Mouse (Mus musculus): ENCODE results near the gene Dffa. TPM values are rescaled to one million over a fixed set of nuclear protein-coding genes. Genes with fewer than 3 reads are reported as not detected.
"Not testable (repeated sequence)": the region's sequence is repeated elsewhere in the genome, so short reads cannot be mapped to it uniquely, and the experiment has no call there.

Gene Dffa
- polyA plus RNA-seq, 1 experiment from 2014 or later: 17.7 TPM

GRCm38 (mm10) chr4:149159891-149160290 lies 55.9 kb downstream of the Dffa start:
- H3K36me3 ChIP-seq (ENCODE audit: control insufficient read depth, insufficient read depth, low read length): peaks cover 82% of the 10 kb centered on the region
- no peak overlapping the region for H3K4me3 ChIP-seq (replicated peaks; ENCODE audit: low read depth, low read length)
- no peak for ATAC-seq (ENCODE audit: low FRiP score, low TSS enrichment)
- H3K9ac ChIP-seq (replicated peaks; ENCODE audit: low read length): no peak overlapping the region
- no peak overlapping the region for H3K4me2 ChIP-seq (ENCODE audit: low read length)
- H3K27ac ChIP-seq (replicated peaks; ENCODE audit: low read depth, low read length): no peak overlapping the region
- WGBS: 90% methylated on average over 13 of the region's 13 CpGs
- H3K27me3 ChIP-seq (ENCODE audit: control insufficient read depth, insufficient read depth, low read length): no peaks in the 10 kb centered on the region
- no peaks in the 10 kb centered on the region for H3K9me3 ChIP-seq (ENCODE audit: control insufficient read depth, low read length)
- H3K4me1 ChIP-seq (ENCODE audit: control insufficient read depth, insufficient read depth, low read length): no peaks in the 10 kb centered on the region
- no peak for DNase-seq

DNA sequence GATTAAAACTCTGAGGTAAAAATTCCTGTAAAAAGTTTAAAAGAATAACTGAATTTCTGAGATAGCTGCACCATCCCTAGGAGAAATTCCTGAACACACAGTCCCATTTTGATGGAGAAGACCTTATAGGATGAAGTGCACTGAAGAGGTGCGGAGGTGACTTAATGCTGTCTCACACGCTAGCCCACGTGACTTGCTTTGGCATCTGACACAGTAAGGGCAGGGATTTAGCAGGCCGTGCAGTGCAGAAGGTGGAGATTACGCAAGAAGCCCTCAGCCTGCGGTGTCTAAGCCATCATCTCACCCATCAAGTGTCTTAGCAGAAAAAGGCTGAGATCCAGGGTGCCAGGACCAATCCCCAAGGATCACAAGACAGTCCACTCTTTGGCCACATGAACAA lies 57.2 kb downstream of the Dffa start:
- Histone ChIP-seq H3K4me2 (ENCODE audit: low read length) (no peak overlapping the region), H3K9me3 (ENCODE audit: control insufficient read depth, low read length) (no peaks in the 10 kb centered on the region), H3K27ac (replicated peaks; ENCODE audit: low read depth, low read length) (no peak overlapping the region), H3K36me3 (ENCODE audit: control insufficient read depth, insufficient read depth, low read length) (peaks cover 73% of the 10 kb centered on the region), H3K4me1 (ENCODE audit: control insufficient read depth, insufficient read depth, low read length) (peaks cover 8% of the 10 kb centered on the region; the same call in 1 of the 2 replicates), H3K27me3 (ENCODE audit: control insufficient read depth, insufficient read depth, low read length) (no peaks in the 10 kb centered on the region), H3K9ac (replicated peaks; ENCODE audit: low read length) (no peak overlapping the region), H3K4me3 (replicated peaks; ENCODE audit: low read depth, low read length) (no peak overlapping the region)
- 96% methylated on average over 6 of the region's 6 CpGs for WGBS
- no peak for DNase-seq
- no peak for ATAC-seq (ENCODE audit: low FRiP score, low TSS enrichment)

DNA sequence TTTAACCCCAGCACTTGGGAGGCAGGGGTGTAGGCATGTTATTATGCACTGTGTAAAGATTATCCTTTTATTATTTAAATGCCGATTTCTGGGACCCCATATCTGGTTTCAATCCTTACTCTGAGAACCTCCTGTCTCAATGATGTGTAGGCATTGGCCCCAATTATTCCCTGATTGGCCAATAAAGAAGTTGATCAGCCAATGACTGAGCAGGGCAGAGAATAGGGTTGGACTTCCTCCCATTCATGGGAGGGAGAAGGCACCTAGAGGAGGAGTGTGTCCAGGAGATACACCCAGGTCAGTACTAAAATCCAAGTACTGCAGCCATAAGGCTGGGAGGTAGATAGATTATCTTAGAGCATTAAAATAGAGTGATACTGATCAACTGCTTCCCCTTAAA lies 59.2 kb downstream of the Dffa start:
- no peak overlapping the region for H3K4me2 ChIP-seq (ENCODE audit: low read length)
- H3K4me3 ChIP-seq (replicated peaks; ENCODE audit: low read depth, low read length): no peak overlapping the region
- H3K27me3 ChIP-seq (ENCODE audit: control insufficient read depth, insufficient read depth, low read length): no peaks in the 10 kb centered on the region
- WGBS: 66% methylated on average over 1 of the region's 1 CpGs
- DNase-seq (no peak), ATAC-seq (ENCODE audit: low FRiP score, low TSS enrichment) (no peak)
- H3K27ac ChIP-seq (replicated peaks; ENCODE audit: low read depth, low read length): no peak overlapping the region
- H3K9me3 ChIP-seq (ENCODE audit: control insufficient read depth, low read length): no peaks in the 10 kb centered on the region
- peaks cover 54% of the 10 kb centered on the region for H3K36me3 ChIP-seq (ENCODE audit: control insufficient read depth, insufficient read depth, low read length)
- H3K9ac ChIP-seq (replicated peaks; ENCODE audit: low read length): no peak overlapping the region
- peaks cover 8% of the 10 kb centered on the region; the same call in 1 of the 2 replicates for H3K4me1 ChIP-seq (ENCODE audit: control insufficient read depth, insufficient read depth, low read length)

- ATAC-seq (ENCODE audit: low FRiP score, low TSS enrichment): no peak
- WGBS: 72% methylated on average over 5 of the region's 5 CpGs
- no peaks in the 10 kb centered on the region for H3K9me3 ChIP-seq (ENCODE audit: control insufficient read depth, low read length)
These were observed 60.2 kb downstream of the Dffa start for GRCm38 (mm10) chr4:149164150-149164549.

DNA sequence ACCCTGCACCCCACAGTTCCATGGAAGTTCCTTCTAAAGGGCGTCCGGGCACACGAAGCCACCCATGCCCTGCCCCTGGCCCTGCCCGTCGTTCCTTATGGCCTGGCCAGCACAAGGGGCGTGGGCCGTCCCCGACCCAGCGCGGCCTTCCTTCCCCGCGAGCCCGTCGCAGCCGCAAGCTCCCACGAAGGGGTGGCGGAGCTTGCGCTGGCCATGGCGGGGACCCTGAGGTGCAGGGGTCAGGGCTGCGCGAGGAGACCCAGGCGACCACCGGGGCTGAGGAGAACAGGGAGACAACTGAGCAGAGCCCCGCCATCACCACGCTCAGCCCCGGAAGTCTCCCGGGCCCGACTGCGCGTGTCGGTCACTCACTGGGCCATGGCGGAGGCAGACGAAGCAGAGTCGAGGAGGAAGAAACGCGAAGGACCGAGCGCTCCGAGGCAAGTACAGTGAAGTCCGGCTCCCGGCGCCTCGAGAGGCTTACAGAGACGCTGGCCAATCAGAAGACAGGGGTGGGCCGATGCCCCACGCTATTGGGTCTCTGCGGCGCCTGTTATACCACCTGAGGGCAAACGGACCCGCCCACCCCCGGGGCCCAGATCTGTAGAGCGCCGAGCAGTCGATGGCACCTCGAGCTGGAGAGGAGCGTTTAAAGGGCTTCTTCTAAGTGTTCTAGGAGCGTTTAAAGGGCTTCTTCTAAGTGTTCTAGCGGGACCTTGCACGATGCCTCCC lies 62.4 kb downstream of the Dffa start, which contains the start of gene Pgd:
Gene Pgd (minus strand): TSS at position 557 of the 732 bp plus-strand sequence.
- H3K27ac ChIP-seq (replicated peaks; ENCODE audit: low read depth, low read length): peak within 1 kb of the TSS; percentile 72
- DNase-seq (peak; percentile 97), ATAC-seq (ENCODE audit: low FRiP score, low TSS enrichment) (peak; percentile 99)
- peak within 1 kb of the TSS; percentile 93 for H3K4me2 ChIP-seq (ENCODE audit: low read length)
- peak within 1 kb of the TSS; percentile 75 for H3K4me3 ChIP-seq (replicated peaks; ENCODE audit: low read depth, low read length)
- no peaks in the 10 kb centered on the region for H3K27me3 ChIP-seq (ENCODE audit: control insufficient read depth, insufficient read depth, low read length)
- WGBS: under 1% methylated on average over 59 of the region's 59 CpGs
- H3K36me3 ChIP-seq (ENCODE audit: control insufficient read depth, insufficient read depth, low read length): peaks cover 23% of the 10 kb centered on the region
- H3K4me1 ChIP-seq (ENCODE audit: control insufficient read depth, insufficient read depth, low read length): peaks cover 8% of the 10 kb centered on the region; the same call in 1 of the 2 replicates
- H3K9me3 ChIP-seq (ENCODE audit: control insufficient read depth, low read length): no peaks in the 10 kb centered on the region
- peak within 1 kb of the TSS; percentile 76 for H3K9ac ChIP-seq (replicated peaks; ENCODE audit: low read length)

More at GRCm38 (mm10) chr4:149164150-149164549, 60.2 kb downstream of the Dffa start:
- H3K4me3 ChIP-seq (replicated peaks; ENCODE audit: low read depth, low read length): no peak overlapping the region
- DNase-seq: no peak
- peaks cover 45% of the 10 kb centered on the region for H3K36me3 ChIP-seq (ENCODE audit: control insufficient read depth, insufficient read depth, low read length)
- no peak overlapping the region for H3K27ac ChIP-seq (replicated peaks; ENCODE audit: low read depth, low read length)
- no peaks in the 10 kb centered on the region for H3K27me3 ChIP-seq (ENCODE audit: control insufficient read depth, insufficient read depth, low read length)
- no peak overlapping the region for H3K4me2 ChIP-seq (ENCODE audit: low read length)
- no peak overlapping the region for H3K9ac ChIP-seq (replicated peaks; ENCODE audit: low read length)
- peaks cover 8% of the 10 kb centered on the region; the same call in 1 of the 2 replicates for H3K4me1 ChIP-seq (ENCODE audit: control insufficient read depth, insufficient read depth, low read length)

GRCm38 (mm10) chr4:149166957-149167611 lies 63.1 kb downstream of the Dffa start:
- H3K9ac ChIP-seq (replicated peaks; ENCODE audit: low read length): peak overlapping the region; percentile 46; the same call in 1 of the 2 replicates
- peak overlapping the region; percentile 93 for H3K4me2 ChIP-seq (ENCODE audit: low read length)
- peak overlapping the region; percentile 75 for H3K4me3 ChIP-seq (replicated peaks; ENCODE audit: low read depth, low read length)
- WGBS: 2% methylated on average over 27 of the region's 27 CpGs
- peaks cover 8% of the 10 kb centered on the region; the same call in 1 of the 2 replicates for H3K4me1 ChIP-seq (ENCODE audit: control insufficient read depth, insufficient read depth, low read length)
- H3K27ac ChIP-seq (replicated peaks; ENCODE audit: low read depth, low read length): no peak overlapping the region
- no peak for DNase-seq
- peaks cover 20% of the 10 kb centered on the region for H3K36me3 ChIP-seq (ENCODE audit: control insufficient read depth, insufficient read depth, low read length)
- H3K9me3 ChIP-seq (ENCODE audit: control insufficient read depth, low read length): no peaks in the 10 kb centered on the region
- ATAC-seq (ENCODE audit: low FRiP score, low TSS enrichment): peak; percentile 62
- H3K27me3 ChIP-seq (ENCODE audit: control insufficient read depth, insufficient read depth, low read length): no peaks in the 10 kb centered on the region

GRCm38 (mm10) chr4:149168016-149168415 lies 64.1 kb downstream of the Dffa start:
- ATAC-seq (ENCODE audit: low FRiP score, low TSS enrichment) (no peak), DNase-seq (no peak)
- Histone ChIP-seq H3K9me3 (ENCODE audit: control insufficient read depth, low read length) (no peaks in the 10 kb centered on the region), H3K27ac (replicated peaks; ENCODE audit: low read depth, low read length) (no peak overlapping the region), H3K4me1 (ENCODE audit: control insufficient read depth, insufficient read depth, low read length) (peaks cover 8% of the 10 kb centered on the region; the same call in 1 of the 2 replicates), H3K4me2 (ENCODE audit: low read length) (no peak overlapping the region), H3K9ac (replicated peaks; ENCODE audit: low read length) (no peak overlapping the region), H3K36me3 (ENCODE audit: control insufficient read depth, insufficient read depth, low read length) (peaks cover 16% of the 10 kb centered on the region; the same call in 1 of the 2 replicates), H3K4me3 (replicated peaks; ENCODE audit: low read depth, low read length) (no peak overlapping the region), H3K27me3 (ENCODE audit: control insufficient read depth, insufficient read depth, low read length) (no peaks in the 10 kb centered on the region)
- 87% methylated on average over 2 of the region's 2 CpGs for WGBS

- H3K4me1 ChIP-seq (ENCODE audit: control insufficient read depth, insufficient read depth, low read length); H3K4me2 ChIP-seq (ENCODE audit: low read length); H3K27me3 ChIP-seq (ENCODE audit: control insufficient read depth, insufficient read depth, low read length); H3K4me3 ChIP-seq (replicated peaks; ENCODE audit: low read depth, low read length); DNase-seq; ATAC-seq (ENCODE audit: low FRiP score, low TSS enrichment); H3K9me3 ChIP-seq (ENCODE audit: control insufficient read depth, low read length); H3K27ac ChIP-seq (replicated peaks; ENCODE audit: low read depth, low read length); H3K36me3 ChIP-seq (ENCODE audit: control insufficient read depth, insufficient read depth, low read length); H3K9ac ChIP-seq (replicated peaks; ENCODE audit: low read length): not testable (repeated sequence)
- WGBS: 65% methylated on average over 7 of the region's 8 CpGs
These were observed 66.0 kb downstream of the Dffa start for GRCm38 (mm10) chr4:149169926-149170325.
